Mouse (Mus musculus) ES-E14 (cell line): ENCODE results near the gene Ppil2. TPM values are rescaled to one million over a fixed set of nuclear protein-coding genes. Genes with fewer than 3 reads are reported as not detected.

Experiments used
- DNase-seq: peaks from one replicate; pipeline ENCODE4 v3.0.0-alpha.2; 2013; ENCODE audit warnings: low read depth, low spot score
- H3K27ac ChIP-seq: 2 replicates; pipeline ENCODE4 v1.5.1; 2012; ENCODE audit warnings: low read depth, mild to moderate bottlenecking, low read length, moderate library complexity, mixed read lengths; ENCODE audit not compliant: poor library complexity, insufficient read depth, severe bottlenecking
- H3K36me3 ChIP-seq: 2 replicates; pipeline ENCODE4 v1.6.1; 2012; ENCODE audit warnings: mild to moderate bottlenecking, low read length, moderate library complexity, mixed read lengths; ENCODE audit not compliant: control insufficient read depth, poor library complexity, insufficient read depth, severe bottlenecking
- H3K4me1 ChIP-seq, 2 experiments: fragments of 150-350 bp in 1 of 2; sonication (generic) in 1 of 2; 2 replicates each; pipeline ENCODE4 v1.6.1; 2012; ENCODE audit warnings: low read length in 2 of 2, mild to moderate bottlenecking in 1 of 2, mixed read lengths in 1 of 2; ENCODE audit not compliant: control insufficient read depth in 2 of 2, insufficient read depth in 2 of 2, poor library complexity in 1 of 2
- H3K4me3 ChIP-seq, 2 experiments: fragments of 150-350 bp in 1 of 2; sonication (generic) in 1 of 2; 2 replicates each; pipeline ENCODE4 v1.5.1; 2012; ENCODE audit warnings: low read length in 2 of 2, low read depth in 1 of 2, mild to moderate bottlenecking in 1 of 2, mixed read lengths in 1 of 2; ENCODE audit not compliant: insufficient read depth in 1 of 2, poor library complexity in 1 of 2, severe bottlenecking in 1 of 2
- H3K9ac ChIP-seq: 2 replicates; pipeline ENCODE4 v1.6.1; 2012; ENCODE audit warnings: low read depth, mild to moderate bottlenecking, low read length, mixed read lengths; ENCODE audit not compliant: poor library complexity, insufficient read depth, severe bottlenecking
- H3K9me3 ChIP-seq: fragments of 150-350 bp; sonication (generic); 2 replicates; pipeline ENCODE4 v1.6.1; 2012; ENCODE audit warnings: low read depth, mild to moderate bottlenecking, low read length; ENCODE audit not compliant: control insufficient read depth, insufficient read depth
- CHD2 ChIP-seq: IDR thresholded peaks from 2 replicates; pipeline ENCODE4 v1.6.1; 2014; ENCODE audit warnings: mild to moderate bottlenecking, low read depth, low read length, inconsistent platforms
- HCFC1 ChIP-seq: IDR thresholded peaks from 2 replicates; pipeline ENCODE4 v1.6.1; 2012; ENCODE audit warnings: low read length, inconsistent platforms, borderline replicate concordance; ENCODE audit not compliant: insufficient read depth
- MAFK ChIP-seq: IDR thresholded peaks from 2 replicates; pipeline ENCODE4 v1.6.1; 2014; ENCODE audit warnings: mild to moderate bottlenecking, low read depth, low read length, inconsistent platforms; ENCODE audit not compliant: insufficient read depth
- ZC3H11A ChIP-seq: IDR thresholded peaks from 2 replicates; pipeline ENCODE4 v1.6.1; 2012; ENCODE audit warnings: low read depth, mild to moderate bottlenecking, inconsistent platforms, low read length, borderline replicate concordance
- ZNF384 ChIP-seq: IDR thresholded peaks from 2 replicates; pipeline ENCODE4 v1.6.1; 2012; ENCODE audit warnings: low read depth, low read length, inconsistent platforms
- in situ Hi-C, 2 experiments: fragments of 600-800 bp; cut with MboI; formaldehyde crosslinking; loops; one replicate each; pipeline ENCODE4 v1.15.1; 2025; ENCODE audit warnings: low sequenced_read_pairs in 2 of 2, inconsistent platforms in 1 of 2; ENCODE audit not compliant: unreplicated experiment in 2 of 2
- total RNA-seq: library from RNA; depleted of rRNA; stranded (reverse); fragments of 300-350 nt; gene quantifications from 2 replicates; pipeline ENCODE4 v1.2.3, GENCODE M21; 2012

Ppil2 gene
- total RNA-seq, 1 experiment: 73.2 TPM

GRCm38 (mm10) chr16:17127292-17127691 lies 16.2 kb upstream of the Ppil2 start:
- Histone ChIP-seq H3K9me3 (no peaks in the 10 kb centered on the region), H3K4me1 (peaks cover 2 to 4% of the 10 kb centered on the region in 2 experiments; a peak in 1 of 4 replicates), H3K27ac (no peak overlapping the region), H3K9ac (no peak overlapping the region), H3K36me3 (peaks cover 9% of the 10 kb centered on the region; the same call in 1 of the 2 replicates), H3K4me3 (no peak overlapping the region)
- in situ Hi-C loops: no loop called here
- TF ChIP-seq MAFK: no peak
- peak; percentile 35; the same call in 1 of the 2 replicates for TF ChIP-seq ZC3H11A
- peak; percentile 53 for DNase-seq

GRCm38 (mm10) chr16:17124871-17125520 lies 13.9 kb upstream of the Ppil2 start, which contains the start of gene 2610318N02Rik:
2610318N02Rik (minus strand) TSS chr16:17125167.
- peak within 1 kb of the TSS; percentile 77 to 88 for H3K4me3 ChIP-seq
- DNase-seq: peak; percentile 76
- peaks cover 11% of the 10 kb centered on the region for H3K36me3 ChIP-seq
- peak within 1 kb of the TSS; percentile 54 for H3K27ac ChIP-seq
- no peak for TF ChIP-seq MAFK
- no peak for TF ChIP-seq ZC3H11A
- peak; percentile 68; the same call in 1 of the 2 replicates for TF ChIP-seq CHD2
- TF ChIP-seq ZNF384: no peak
- no peak for TF ChIP-seq HCFC1
- in situ Hi-C loops: no loop called here
- peak within 1 kb of the TSS; percentile 91 for H3K9ac ChIP-seq
- H3K4me1 ChIP-seq: peaks cover 5 to 7% of the 10 kb centered on the region in 2 experiments; a peak in 1 of 4 replicates
- H3K9me3 ChIP-seq: no peaks in the 10 kb centered on the region

GRCm38 (mm10) chr16:17124119-17124870 lies 13.2 kb upstream of the Ppil2 start:
- H3K9ac ChIP-seq: peak overlapping the region; percentile 91
- DNase-seq: no peak
- in situ Hi-C loops: no loop called here
- no peaks in the 10 kb centered on the region for H3K9me3 ChIP-seq
- peaks cover 15% of the 10 kb centered on the region for H3K36me3 ChIP-seq
- H3K27ac ChIP-seq: peak overlapping the region; percentile 54; the same call in 1 of the 2 replicates
- TF ChIP-seq MAFK (no peak), ZNF384 (no peak), HCFC1 (no peak), ZC3H11A (no peak), CHD2 (no peak)
- H3K4me1 ChIP-seq: peaks cover 5 to 7% of the 10 kb centered on the region in 2 experiments; a peak in 1 of 4 replicates
- peak overlapping the region; percentile 77 to 88 for H3K4me3 ChIP-seq

- peak overlapping the region; percentile 56 for H3K9ac ChIP-seq
- H3K36me3 ChIP-seq: peaks cover 25% of the 10 kb centered on the region
- no peaks in the 10 kb centered on the region for H3K9me3 ChIP-seq
- H3K4me3 ChIP-seq: peak overlapping the region; percentile 50 to 53
- peaks cover 5 to 7% of the 10 kb centered on the region in 2 experiments; a peak in 1 of 4 replicates for H3K4me1 ChIP-seq
- TF ChIP-seq HCFC1 (no peak), ZC3H11A (no peak), MAFK (no peak), ZNF384 (no peak), CHD2 (no peak)
- DNase-seq: peak; percentile 62
- in situ Hi-C loops: no loop called here
- no peak overlapping the region for H3K27ac ChIP-seq
Observed at GRCm38 (mm10) chr16:17121569-17121968, 10.5 kb upstream of the Ppil2 start.
